ENCODE assay signal across 21 mouse cellular contexts in the genomic region with DNA sequence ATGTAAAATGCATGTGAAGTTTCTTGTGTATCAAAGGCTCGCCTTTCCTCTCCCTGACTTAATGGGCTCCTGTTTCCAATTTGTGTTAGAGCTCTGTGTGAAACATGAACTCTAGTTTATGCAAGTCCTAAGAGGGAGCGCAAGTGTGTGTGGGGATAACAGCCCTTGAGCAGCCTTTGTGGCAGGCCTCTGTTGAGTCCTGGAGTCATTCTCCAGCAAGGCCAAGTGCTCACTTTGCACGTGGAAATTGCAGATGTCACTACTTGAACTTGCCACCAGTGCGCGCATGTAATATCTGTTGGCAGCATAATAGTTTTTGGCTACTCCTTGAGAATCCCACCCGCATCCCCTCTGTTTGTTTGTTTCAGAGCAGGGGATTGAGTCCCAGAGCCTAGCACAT. TPM values are rescaled to one million over a fixed set of nuclear protein-coding genes. Genes with fewer than 3 reads are reported as not detected.
A peak's percentile ranks its signal among the peaks of the same experiment; 100 is the strongest.
DNase-seq lines count a peak whose midpoint lies in the region; ATAC-seq and TF ChIP-seq lines count a peak whose summit lies in the region.
"Had no signal": no experiment of that assay in that cellular context is flagged by ENCODE, and none has a peak within 500 bp of the region (broad histone marks: within the 10 kb centered on the region; RNA-seq: fewer than 3 reads in every experiment).

No protein-coding gene starts in this region.

- WGBS in forebrain, embryonic 10.5 days: 72% methylated on average over 6 of the region's 6 CpGs
- 73% methylated on average over 6 of the region's 6 CpGs for WGBS in forebrain, embryonic 13.5 days
- 70% methylated on average over 6 of the region's 6 CpGs for WGBS in kidney, postnatal 0 days
- 32% methylated on average over 6 of the region's 6 CpGs for WGBS in embryonic facial prominence, embryonic 14.5 days
- 21% methylated on average over 6 of the region's 6 CpGs for WGBS in limb, embryonic 13.5 days

- H3K9me3 ChIP-seq in forebrain, embryonic 10.5 days: no peaks in the 10 kb centered on the region
- no peaks in the 10 kb centered on the region for H3K9me3 ChIP-seq in forebrain, embryonic 13.5 days (replicated peaks)
- no peaks in the 10 kb centered on the region for H3K9me3 ChIP-seq in kidney, postnatal 0 days (replicated peaks; ENCODE audit: low read length)
- no peaks in the 10 kb centered on the region for H3K9me3 ChIP-seq in embryonic facial prominence, embryonic 14.5 days (ENCODE audit: control insufficient read depth, low read length)
- 0 out of 2 replicates have a peak, but pooled peaks cover 2% of the 10 kb centered on the region for H3K9me3 ChIP-seq in limb, embryonic 13.5 days
- H3K9me3 ChIP-seq: heart, embryonic 15.5 days; liver, embryonic 13.5 days had no signal

- H3K27me3 ChIP-seq in forebrain, embryonic 10.5 days (ENCODE audit: poor library complexity, severe bottlenecking): no peaks in the 10 kb centered on the region
- no peaks in the 10 kb centered on the region for H3K27me3 ChIP-seq in forebrain, embryonic 13.5 days
- H3K27me3 ChIP-seq in kidney, postnatal 0 days (ENCODE audit: insufficient read depth, low read length): no peaks in the 10 kb centered on the region
- H3K27me3 ChIP-seq in embryonic facial prominence, embryonic 14.5 days (replicated peaks; ENCODE audit: control insufficient read depth, insufficient read depth, low read length): no peaks in the 10 kb centered on the region
- no peaks in the 10 kb centered on the region for H3K27me3 ChIP-seq in limb, embryonic 13.5 days
- H3K27me3 ChIP-seq: heart, embryonic 15.5 days; liver, embryonic 13.5 days; Patski had no signal

- peaks cover 42% of the 10 kb centered on the region for H3K4me1 ChIP-seq in forebrain, embryonic 10.5 days
- peaks cover 19% of the 10 kb centered on the region for H3K4me1 ChIP-seq in forebrain, embryonic 13.5 days
- no peaks in the 10 kb centered on the region for H3K4me1 ChIP-seq in kidney, postnatal 0 days (replicated peaks; ENCODE audit: insufficient read depth, low read length)
- peaks cover 26% of the 10 kb centered on the region for H3K4me1 ChIP-seq in embryonic facial prominence, embryonic 14.5 days (ENCODE audit: control insufficient read depth, insufficient read depth, low read length)
- peaks cover 58% of the 10 kb centered on the region for H3K4me1 ChIP-seq in limb, embryonic 13.5 days

- H3K27ac ChIP-seq in forebrain, embryonic 10.5 days: 0 out of 2 replicates have a peak overlapping the region, but pooled peaks have one; percentile 40
- no peak overlapping the region for H3K27ac ChIP-seq in forebrain, embryonic 13.5 days
- no peak overlapping the region for H3K27ac ChIP-seq in kidney, postnatal 0 days
- H3K27ac ChIP-seq in embryonic facial prominence, embryonic 14.5 days (replicated peaks; ENCODE audit: low read depth, low read length): peak overlapping the region; percentile 63
- H3K27ac ChIP-seq in limb, embryonic 13.5 days: peak overlapping the region; percentile 73
- H3K27ac ChIP-seq: heart, adult 2 months; heart, embryonic 15.5 days; liver, embryonic 13.5 days; macrophage had no signal

- H3K4me2 ChIP-seq in forebrain, embryonic 13.5 days: no peak overlapping the region
- no peak overlapping the region for H3K4me2 ChIP-seq in kidney, postnatal 0 days (ENCODE audit: low read length)
- no peak overlapping the region for H3K4me2 ChIP-seq in embryonic facial prominence, embryonic 14.5 days (ENCODE audit: low read depth, low read length)
- H3K4me2 ChIP-seq in limb, embryonic 13.5 days (replicated peaks): no peak overlapping the region
- H3K4me2 ChIP-seq: heart, embryonic 15.5 days; liver, embryonic 13.5 days; midbrain, embryonic 11.5 days had no signal

- TF ChIP-seq CTCF in kidney, postnatal 0 days (IDR thresholded peaks at IDR 0.05; ENCODE audit: low read depth): no peak

- no peak for ATAC-seq in forebrain, embryonic 13.5 days
- no peak for ATAC-seq in kidney, postnatal 0 days (replicated peaks; ENCODE audit: low FRiP score, low read depth)
- ATAC-seq in embryonic facial prominence, embryonic 14.5 days (ENCODE audit: low read depth): peak; percentile 78; the same call in 1 of the 2 replicates
- ATAC-seq in limb, embryonic 13.5 days (ENCODE audit: low FRiP score, low read depth): peak; percentile 73
- ATAC-seq: CD4-positive, CD25-positive, alpha-beta regulatory T cell, adult 4 months; intestine, postnatal 0 days; Patski had no signal

- DNase-seq in forebrain, embryonic 10.5 days (ENCODE audit: extremely low spot score, low spot score): no peak
- peak; percentile 40 for DNase-seq in kidney, postnatal 0 days (ENCODE audit: low spot score)
- no peak for DNase-seq in kidney, postnatal 4 days
- DNase-seq in embryonic facial prominence, embryonic 14.5 days (ENCODE audit: low spot score): peak; percentile 88
- DNase-seq in layer of hippocampus, postnatal 36 days: no peak
- no peak for DNase-seq in right cerebral cortex, adult 18-20 months
- DNase-seq: adrenal gland, postnatal 10 days; cerebellum, adult 11 months; cerebellum, postnatal 10 days; gastrocnemius, postnatal 14 days; heart, adult 2 months; kidney, postnatal 25 days; liver, embryonic 13.5 days had no signal

- H3K9ac ChIP-seq in forebrain, embryonic 13.5 days: no peak overlapping the region
- no peak overlapping the region for H3K9ac ChIP-seq in kidney, postnatal 0 days (ENCODE audit: low read depth, low read length)
- no peak overlapping the region for H3K9ac ChIP-seq in embryonic facial prominence, embryonic 14.5 days (ENCODE audit: low read depth, low read length)
- H3K9ac ChIP-seq in limb, embryonic 13.5 days: no peak overlapping the region
- H3K9ac ChIP-seq: heart, embryonic 15.5 days; liver, embryonic 13.5 days had no signal

- no peaks in the 10 kb centered on the region for H3K36me3 ChIP-seq in forebrain, embryonic 10.5 days (replicated peaks)
- H3K36me3 ChIP-seq in forebrain, embryonic 13.5 days (ENCODE audit: poor library complexity, severe bottlenecking): peaks cover 9% of the 10 kb centered on the region
- no peaks in the 10 kb centered on the region for H3K36me3 ChIP-seq in kidney, postnatal 0 days (ENCODE audit: insufficient read depth, low read length)
- H3K36me3 ChIP-seq in embryonic facial prominence, embryonic 14.5 days (ENCODE audit: control insufficient read depth, insufficient read depth, low read length): no peaks in the 10 kb centered on the region
- H3K36me3 ChIP-seq in limb, embryonic 13.5 days: no peaks in the 10 kb centered on the region
- H3K36me3 ChIP-seq: heart, embryonic 15.5 days; liver, embryonic 13.5 days had no signal

- H3K4me3 ChIP-seq in forebrain, embryonic 10.5 days: no peak overlapping the region
- no peak overlapping the region for H3K4me3 ChIP-seq in forebrain, embryonic 13.5 days
- H3K4me3 ChIP-seq in kidney, postnatal 0 days (replicated peaks; ENCODE audit: low read depth, low read length): no peak overlapping the region
- no peak overlapping the region for H3K4me3 ChIP-seq in embryonic facial prominence, embryonic 14.5 days (ENCODE audit: low read depth, low read length)
- H3K4me3 ChIP-seq in limb, embryonic 13.5 days: no peak overlapping the region
- H3K4me3 ChIP-seq: heart, adult 2 months; heart, embryonic 15.5 days; liver, embryonic 13.5 days had no signal

RNA-seq across cellular contexts. Expression of gene Bach2, which starts 28.1 kb away (rescaled TPM):
- polyA plus RNA-seq in forebrain, embryonic 10.5 days (2016; fragmentation: Nextera tagmentation; extraction: Ambion mirVana): 7.1 and 7.3 TPM in 2 replicates
- polyA plus RNA-seq in forebrain, embryonic 13.5 days (2015; fragmentation: Nextera tagmentation; extraction: Ambion mirVana): 26.2 and 31.6 TPM in 2 replicates
- polyA plus RNA-seq in kidney, postnatal 0 days (2015; fragmentation: Nextera tagmentation; extraction: Ambion mirVana): 5.9 and 6.7 TPM in 2 replicates
- 7.3 and 7.7 TPM in 2 replicates for polyA plus RNA-seq in embryonic facial prominence, embryonic 14.5 days (2014; fragmentation: Nextera tagmentation; extraction: Ambion mirVana)
- polyA plus RNA-seq in limb, embryonic 13.5 days (2015; fragmentation: Nextera tagmentation; extraction: Ambion mirVana): 9.2 and 12.2 TPM in 2 replicates
- total RNA-seq in layer of hippocampus, postnatal 36 days (2021): 10 to 100 TPM; 13.7 to 14.0 TPM

Comparison
In these comparisons a context has a peak if more than half of its experiments do, and no peak if none do; other contexts are left out.
1. DNase-seq: peak in kidney, postnatal 0 days (single experiment) and embryonic facial prominence, embryonic 14.5 days (single experiment); none in forebrain, embryonic 10.5 days (single experiment), kidney, postnatal 4 days (0 of 2), layer of hippocampus, postnatal 36 days (0 of 2) and right cerebral cortex, adult 18-20 months (single experiment).
2. H3K27ac ChIP-seq: peak in forebrain, embryonic 10.5 days (single experiment), embryonic facial prominence, embryonic 14.5 days (single experiment) and limb, embryonic 13.5 days (single experiment); none in forebrain, embryonic 13.5 days (single experiment) and kidney, postnatal 0 days (single experiment).
3. ATAC-seq: peak in embryonic facial prominence, embryonic 14.5 days (single experiment) and limb, embryonic 13.5 days (single experiment); none in forebrain, embryonic 13.5 days (single experiment) and kidney, postnatal 0 days (single experiment).